Mouse (Mus musculus) lung, embryonic 16.5 days (tissue): ENCODE data around the gene Lsm14b. TPM values are rescaled to one million over a fixed set of nuclear protein-coding genes. Genes with fewer than 3 reads are reported as not detected.

Source experiments
- ATAC-seq: fragments of 200-750 bp; cut with Nextera tagmentation; 2 replicates; pipeline ENCODE4 v1.8.0; 2017; ENCODE audit warnings: low read depth, mild to moderate bottlenecking, moderate library complexity
- H3K27ac ChIP-seq: fragments of 300-500 bp; sonication (generic); 2 replicates; pipeline ENCODE4 v1.5.1; 2014; ENCODE audit warnings: mild to moderate bottlenecking, control low read depth, low read length
- H3K27me3 ChIP-seq: fragments of 300-500 bp; sonication (generic); 2 replicates; pipeline ENCODE4 v1.6.1; 2014; ENCODE audit warnings: low read depth, low read length, mixed read lengths; ENCODE audit not compliant: control insufficient read depth, insufficient read depth
- H3K36me3 ChIP-seq: fragments of 300-500 bp; sonication (generic); 2 replicates; pipeline ENCODE4 v1.6.1; 2014; ENCODE audit warnings: low read length; ENCODE audit not compliant: control insufficient read depth, insufficient read depth
- H3K4me1 ChIP-seq: fragments of 300-500 bp; sonication (generic); replicated peaks from 2 replicates; pipeline ENCODE4 v1.6.1; 2014; ENCODE audit warnings: low read length, mixed read lengths; ENCODE audit not compliant: control insufficient read depth, insufficient read depth
- H3K4me2 ChIP-seq: fragments of 300-500 bp; sonication (generic); 2 replicates; pipeline ENCODE4 v1.6.1; 2014; ENCODE audit warnings: low read depth, low read length, control low read depth
- H3K4me3 ChIP-seq: fragments of 300-500 bp; sonication (generic); 2 replicates; pipeline ENCODE4 v1.5.1; 2014; ENCODE audit warnings: mild to moderate bottlenecking, low read length, control low read depth
- H3K9ac ChIP-seq: fragments of 300-500 bp; sonication (generic); 2 replicates; pipeline ENCODE4 v1.6.1; 2014; ENCODE audit warnings: low read length, control low read depth
- H3K9me3 ChIP-seq: fragments of 300-500 bp; sonication (generic); 2 replicates; pipeline ENCODE4 v1.6.1; 2016; ENCODE audit warnings: low read length; ENCODE audit not compliant: control insufficient read depth
- WGBS: fragments of 180-500 bp; shearing (Covaris S2); extraction: QIAGEN DNeasy Blood & Tissue Kit; methylation state at CpG from one replicate; pipeline ENCODE4 v1.1.7; 2014; 5-methylcytosine and 5-hydroxymethylcytosine counted together
- polyA plus RNA-seq: library from polyadenylated mRNA; unstranded; fragments of >200 nt; fragmentation: Nextera tagmentation; extraction: Ambion mirVana; gene quantifications from 2 replicates; pipeline ENCODE4 v1.2.1, GENCODE M21; 2015

The Lsm14b gene
- polyA plus RNA-seq, 1 experiment from 2014 or later = 5.0 TPM

DNA sequence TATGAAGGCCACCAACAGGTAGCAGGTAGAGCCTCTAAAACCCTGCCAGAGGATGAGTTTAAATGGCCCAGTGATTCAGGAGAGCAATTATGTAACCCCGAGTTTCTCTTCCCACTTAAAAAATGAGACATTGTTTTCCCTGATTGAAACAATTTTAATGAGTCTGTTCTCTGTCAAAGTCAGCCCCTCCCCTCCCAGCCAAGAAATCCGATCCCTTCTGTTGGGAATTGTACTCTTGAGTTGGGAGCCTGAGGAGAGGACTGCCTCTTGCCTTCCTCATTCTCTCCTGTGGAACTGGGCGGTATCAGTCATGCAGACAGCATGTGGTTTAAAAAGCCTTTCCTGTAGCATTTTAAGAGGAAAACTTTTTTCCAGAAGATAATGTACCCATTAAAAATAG, 59.8 kb downstream of the Lsm14b start:
- Histone ChIP-seq H3K4me1 (no peaks in the 10 kb centered on the region), H3K9ac (no peak overlapping the region), H3K4me3 (no peak overlapping the region), H3K9me3 (no peaks in the 10 kb centered on the region), H3K27me3 (no peaks in the 10 kb centered on the region), H3K36me3 (peaks cover 4% of the 10 kb centered on the region; the same call in 1 of the 2 replicates), H3K27ac (no peak overlapping the region), H3K4me2 (no peak overlapping the region)
- whole genome bisulfite sequencing = 17% methylated on average over 3 of the region's 3 CpGs
- no peak for ATAC-seq

Other genes starting within 250 kb of the Lsm14b start
- gene Taf4, start 48.3 kb upstream of the Lsm14b start, polyA plus RNA-seq = 3.0 and 3.5 TPM in 2 replicates
- 458 and 471 TPM in 2 replicates for gene Psma7, start 17.4 kb downstream of the Lsm14b start, polyA plus RNA-seq
- 4.0 and 4.7 TPM in 2 replicates for gene Ss18l1, start 17.5 kb downstream of the Lsm14b start, polyA plus RNA-seq
- 26.3 and 27.4 TPM in 2 replicates for gene Mtg2, start 45.6 kb downstream of the Lsm14b start, polyA plus RNA-seq
- gene Hrh3, start 79.5 kb downstream of the Lsm14b start, polyA plus RNA-seq = not detected in 2 replicates
- gene Osbpl2, start 94.3 kb downstream of the Lsm14b start, polyA plus RNA-seq = 29.9 and 30.3 TPM in 2 replicates
- 162 and 173 TPM in 2 replicates for gene Adrm1, start 146.5 kb downstream of the Lsm14b start, polyA plus RNA-seq
- gene Lama5, start 200.9 kb downstream of the Lsm14b start, polyA plus RNA-seq = 102 and 112 TPM in 2 replicates
- 455 and 526 TPM in 2 replicates for gene Rps21, start 232.4 kb downstream of the Lsm14b start, polyA plus RNA-seq
- 6.3 and 8.4 TPM in 2 replicates for gene Cables2, start 248.5 kb downstream of the Lsm14b start, polyA plus RNA-seq